Mouse (Mus musculus): ENCODE data around the gene Nhlrc4. TPM values are rescaled to one million over a fixed set of nuclear protein-coding genes. Genes with fewer than 3 reads are reported as not detected.

Gene Nhlrc4
- polyA plus RNA-seq, 1 experiment from 2014 or later = not detected

- Histone ChIP-seq H3K36me3 (peaks cover 18% of the 10 kb centered on the region), H3K27ac (replicated peaks) (no peak overlapping the region), H3K9me3 (replicated peaks) (no peaks in the 10 kb centered on the region), H3K4me3 (replicated peaks) (no peak overlapping the region), H3K27me3 (replicated peaks) (peaks cover 25% of the 10 kb centered on the region), H3K4me1 (peaks cover 12% of the 10 kb centered on the region), H3K4me2 (no peak overlapping the region), H3K9ac (replicated peaks) (no peak overlapping the region)
- WGBS = 47% methylated on average over 7 of the region's 7 CpGs
- ATAC-seq (ENCODE audit: low FRiP score) = no peak
Measured at GRCm38 (mm10) chr17:25956201-25956600, 11.4 kb upstream of the Nhlrc4 start.

GRCm38 (mm10) chr17:25955736-25956135 lies 11.0 kb upstream of the Nhlrc4 start:
- 45% methylated on average over 3 of the region's 3 CpGs for WGBS

GRCm38 (mm10) chr17:25954671-25955070 lies 9.9 kb upstream of the Nhlrc4 start:
- H3K4me1 ChIP-seq = peaks cover 15% of the 10 kb centered on the region
- no peak overlapping the region for H3K27ac ChIP-seq (replicated peaks)
- peaks cover 6% of the 10 kb centered on the region for H3K36me3 ChIP-seq
- H3K27me3 ChIP-seq (replicated peaks) = peaks cover 39% of the 10 kb centered on the region
- H3K9me3 ChIP-seq (replicated peaks) = no peaks in the 10 kb centered on the region
- H3K4me3 ChIP-seq (replicated peaks) = no peak overlapping the region
- ATAC-seq (ENCODE audit: low FRiP score) = no peak
- H3K4me2 ChIP-seq = no peak overlapping the region
- 81% methylated on average over 1 of the region's 2 CpGs for WGBS
- no peak overlapping the region for H3K9ac ChIP-seq (replicated peaks)

More at GRCm38 (mm10) chr17:25955736-25956135, 11.0 kb upstream of the Nhlrc4 start:
- Histone ChIP-seq H3K36me3 (peaks cover 16% of the 10 kb centered on the region), H3K9ac (replicated peaks) (no peak overlapping the region), H3K27me3 (replicated peaks) (peaks cover 29% of the 10 kb centered on the region), H3K9me3 (replicated peaks) (no peaks in the 10 kb centered on the region), H3K4me1 (peaks cover 15% of the 10 kb centered on the region), H3K4me3 (replicated peaks) (no peak overlapping the region), H3K27ac (replicated peaks) (no peak overlapping the region), H3K4me2 (no peak overlapping the region)
- no peak for ATAC-seq (ENCODE audit: low FRiP score)

DNA sequence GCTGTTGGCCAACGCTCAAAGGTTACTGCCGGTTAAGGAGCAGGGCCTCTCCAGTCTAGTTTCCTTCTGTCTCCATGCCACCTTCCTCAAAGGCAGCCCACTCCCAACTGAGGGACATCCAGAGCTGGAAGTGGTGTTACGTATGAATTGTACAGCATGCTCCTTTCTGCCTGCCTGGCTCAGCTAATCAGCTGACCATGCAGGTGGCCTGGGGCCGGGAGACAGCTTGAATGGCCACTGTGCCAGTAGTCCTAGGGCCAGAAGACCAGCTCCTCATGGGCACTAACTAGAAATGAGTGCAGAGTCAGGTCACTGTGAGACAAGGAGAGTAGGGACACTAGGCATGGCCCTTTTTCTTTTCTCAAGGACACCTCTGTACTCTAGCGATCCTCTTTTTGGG lies 8.4 kb upstream of the Nhlrc4 start:
- H3K4me2 ChIP-seq = no peak overlapping the region
- peaks cover 42% of the 10 kb centered on the region for H3K27me3 ChIP-seq (replicated peaks)
- no peak for ATAC-seq (ENCODE audit: low FRiP score)
- H3K4me3 ChIP-seq (replicated peaks) = no peak overlapping the region
- no peak overlapping the region for H3K9ac ChIP-seq (replicated peaks)
- 76% methylated on average over 5 of the region's 5 CpGs for WGBS
- no peaks in the 10 kb centered on the region; the same call in 1 of the 2 replicates for H3K36me3 ChIP-seq
- H3K4me1 ChIP-seq = peaks cover 15% of the 10 kb centered on the region
- no peaks in the 10 kb centered on the region for H3K9me3 ChIP-seq (replicated peaks)
- H3K27ac ChIP-seq (replicated peaks) = no peak overlapping the region

DNA sequence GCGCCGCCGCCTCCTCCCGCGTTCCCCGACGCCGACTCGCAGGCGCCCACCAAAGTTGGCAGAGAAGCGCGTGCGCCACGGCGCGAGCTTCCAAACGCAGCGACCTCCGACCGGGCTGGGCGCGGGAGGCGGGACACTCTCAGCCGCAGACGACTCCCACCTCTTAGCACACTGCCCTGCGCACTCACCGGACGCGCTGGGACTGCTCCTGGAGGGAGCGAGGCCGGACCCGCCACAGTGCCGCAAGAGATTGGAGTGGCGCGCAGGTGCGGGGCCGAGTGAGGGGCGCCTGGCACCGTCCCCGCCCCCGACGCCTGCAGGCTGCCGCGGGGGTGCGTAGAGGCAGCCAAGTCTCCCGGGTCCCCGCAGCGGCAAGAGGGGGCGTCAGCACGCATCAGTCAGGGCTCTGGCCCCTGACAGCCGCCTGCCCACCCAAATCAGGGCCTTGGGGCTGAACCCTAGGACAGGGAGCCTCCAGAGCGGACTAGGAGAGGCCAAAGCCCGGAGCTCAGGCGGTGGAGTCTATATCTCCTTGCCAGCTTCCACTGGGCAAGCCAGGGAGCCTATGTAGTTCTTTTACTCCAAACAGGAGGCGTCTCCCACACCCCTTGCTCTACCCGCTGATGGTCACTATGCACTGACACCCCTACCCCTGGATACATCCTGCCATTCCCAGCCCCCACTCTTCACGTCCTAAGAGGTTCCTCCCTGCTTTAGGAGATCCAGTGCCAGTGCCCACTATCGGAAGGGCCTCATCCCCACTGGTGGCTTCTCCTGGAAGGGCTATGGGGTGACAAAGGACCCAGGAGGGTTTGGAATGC lies 7.3 kb upstream of the Nhlrc4 start, which contains the start of gene A930017K11Rik:
TSS of gene A930017K11Rik (minus strand) at position 763 of the 821 bp plus-strand sequence.
- Histone ChIP-seq H3K4me1 (peaks cover 15% of the 10 kb centered on the region), H3K4me3 (replicated peaks) (peak within 1 kb of the TSS; percentile 35), H3K36me3 (no peaks in the 10 kb centered on the region), H3K9me3 (replicated peaks) (no peaks in the 10 kb centered on the region), H3K4me2 (peak within 1 kb of the TSS; percentile 60), H3K9ac (replicated peaks) (0 out of 2 replicates have a peak within 1 kb of the TSS, but pooled peaks have one; percentile 23), H3K27ac (replicated peaks) (no peak within 1 kb of the TSS), H3K27me3 (replicated peaks) (peaks cover 42% of the 10 kb centered on the region)
- under 1% methylated on average over 56 of the region's 58 CpGs for WGBS
- no peak for ATAC-seq (ENCODE audit: low FRiP score)

GRCm38 (mm10) chr17:25951225-25951802 lies 6.6 kb upstream of the Nhlrc4 start:
- Histone ChIP-seq H3K27me3 (replicated peaks) (peaks cover 42% of the 10 kb centered on the region), H3K36me3 (no peaks in the 10 kb centered on the region), H3K9me3 (replicated peaks) (no peaks in the 10 kb centered on the region), H3K4me3 (replicated peaks) (peak overlapping the region; percentile 35), H3K27ac (replicated peaks) (no peak overlapping the region), H3K4me1 (peaks cover 15% of the 10 kb centered on the region), H3K4me2 (peak overlapping the region; percentile 60), H3K9ac (replicated peaks) (no peak overlapping the region)
- no peak for ATAC-seq (ENCODE audit: low FRiP score)
- under 1% methylated on average over 33 of the region's 33 CpGs for WGBS

DNA sequence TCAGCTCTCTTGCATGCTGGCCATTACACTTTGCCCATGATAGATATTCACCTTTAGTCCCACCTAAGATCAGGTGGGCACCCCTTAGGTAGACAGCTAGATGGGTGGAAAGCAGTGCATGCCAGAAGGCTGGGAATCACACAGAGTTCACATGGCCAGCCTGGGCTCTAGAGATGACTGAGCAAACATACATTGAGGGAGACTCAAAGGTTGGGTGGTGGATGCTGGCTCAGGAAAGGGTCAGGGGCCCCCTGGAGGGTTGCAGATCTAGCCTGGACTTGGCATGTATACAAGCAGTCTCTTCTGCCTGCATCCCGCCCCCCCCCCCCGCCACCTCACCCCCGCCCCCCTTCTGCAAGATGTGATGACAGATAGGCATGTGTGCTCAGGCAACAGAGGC lies 5.9 kb upstream of the Nhlrc4 start:
- Histone ChIP-seq H3K9me3 (replicated peaks) (no peaks in the 10 kb centered on the region), H3K27ac (replicated peaks) (no peak overlapping the region), H3K4me1 (peaks cover 15% of the 10 kb centered on the region), H3K27me3 (replicated peaks) (peaks cover 42% of the 10 kb centered on the region), H3K36me3 (no peaks in the 10 kb centered on the region), H3K4me2 (peak overlapping the region; percentile 60; the same call in 1 of the 2 replicates), H3K4me3 (replicated peaks) (no peak overlapping the region; the same call in 1 of the 2 replicates), H3K9ac (replicated peaks) (no peak overlapping the region)
- no peak for ATAC-seq (ENCODE audit: low FRiP score)
- WGBS = 11% methylated on average over 3 of the region's 3 CpGs

GRCm38 (mm10) chr17:25949981-25950380 lies 5.2 kb upstream of the Nhlrc4 start:
- H3K27ac ChIP-seq (replicated peaks) = no peak overlapping the region
- peaks cover 15% of the 10 kb centered on the region for H3K4me1 ChIP-seq
- WGBS = 77% methylated on average over 5 of the region's 5 CpGs
- no peaks in the 10 kb centered on the region for H3K9me3 ChIP-seq (replicated peaks)
- no peaks in the 10 kb centered on the region for H3K36me3 ChIP-seq
- ATAC-seq (ENCODE audit: low FRiP score) = no peak
- H3K4me3 ChIP-seq (replicated peaks) = no peak overlapping the region
- H3K4me2 ChIP-seq = no peak overlapping the region
- H3K27me3 ChIP-seq (replicated peaks) = peaks cover 42% of the 10 kb centered on the region
- H3K9ac ChIP-seq (replicated peaks) = no peak overlapping the region

DNA sequence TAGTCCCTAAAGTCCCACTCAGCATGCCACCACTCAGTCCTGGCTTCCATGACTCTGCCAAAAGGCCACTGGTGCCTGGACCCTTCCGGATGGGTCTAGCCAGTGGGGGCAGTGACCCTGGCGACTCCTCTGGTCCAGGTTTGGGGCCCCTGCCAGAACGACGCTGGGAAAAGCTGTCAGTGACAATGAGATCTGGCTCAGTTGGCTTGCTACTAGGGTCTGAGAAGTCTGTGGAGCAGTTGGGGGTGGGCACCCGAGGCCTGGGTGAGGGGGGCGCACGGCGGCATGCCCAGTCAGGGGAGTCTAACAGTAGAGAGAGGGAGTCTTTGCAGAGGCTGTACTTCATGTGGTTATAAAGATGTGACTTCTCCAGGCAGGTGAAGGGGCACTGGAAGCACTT lies 3.3 kb upstream of the Nhlrc4 start:
- peaks cover 15% of the 10 kb centered on the region for H3K4me1 ChIP-seq
- 78% methylated on average over 8 of the region's 8 CpGs for WGBS
- H3K27me3 ChIP-seq (replicated peaks) = peaks cover 35% of the 10 kb centered on the region
- H3K36me3 ChIP-seq = no peaks in the 10 kb centered on the region
- no peaks in the 10 kb centered on the region for H3K9me3 ChIP-seq (replicated peaks)
- H3K4me2 ChIP-seq = no peak overlapping the region
- no peak for ATAC-seq (ENCODE audit: low FRiP score)
- no peak overlapping the region for H3K9ac ChIP-seq (replicated peaks)
- H3K27ac ChIP-seq (replicated peaks) = no peak overlapping the region
- no peak overlapping the region for H3K4me3 ChIP-seq (replicated peaks)

DNA sequence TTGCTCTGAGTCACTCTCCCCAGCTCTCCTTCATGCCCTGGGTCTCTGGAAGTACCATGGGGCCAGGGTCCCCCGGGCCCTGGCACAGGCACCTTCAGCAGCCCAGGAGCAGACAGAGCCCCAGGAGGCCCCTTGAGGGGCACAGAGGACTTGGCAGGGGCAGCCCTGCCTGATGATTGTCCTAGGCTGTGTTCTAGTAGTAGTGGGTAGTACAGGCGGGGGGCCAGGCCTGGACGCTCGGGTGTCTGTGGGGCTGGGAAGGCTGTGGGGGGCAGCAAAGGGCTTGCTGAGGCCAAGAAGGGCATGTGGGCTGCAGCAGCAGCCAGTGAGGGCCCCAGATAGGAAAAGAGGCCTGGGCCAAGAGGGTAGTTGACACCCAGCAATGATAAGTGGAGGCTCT lies 2.8 kb upstream of the Nhlrc4 start:
- H3K9me3 ChIP-seq (replicated peaks) = no peaks in the 10 kb centered on the region

GRCm38 (mm10) chr17:25946891-25947290 lies 2.1 kb upstream of the Nhlrc4 start:
- WGBS = 79% methylated on average over 8 of the region's 8 CpGs
- H3K4me1 ChIP-seq = peaks cover 16% of the 10 kb centered on the region
- no peak for ATAC-seq (ENCODE audit: low FRiP score)
- no peak overlapping the region for H3K4me3 ChIP-seq (replicated peaks)
- H3K9me3 ChIP-seq (replicated peaks) = no peaks in the 10 kb centered on the region
- peaks cover 24% of the 10 kb centered on the region for H3K27me3 ChIP-seq (replicated peaks)
- H3K36me3 ChIP-seq = no peaks in the 10 kb centered on the region
- H3K4me2 ChIP-seq = no peak overlapping the region
- no peak overlapping the region for H3K27ac ChIP-seq (replicated peaks)
- H3K9ac ChIP-seq (replicated peaks) = no peak overlapping the region

More for the DNA sequence above, 2.8 kb upstream of the Nhlrc4 start:
- Histone ChIP-seq H3K27me3 (replicated peaks) (peaks cover 30% of the 10 kb centered on the region), H3K4me1 (peaks cover 15% of the 10 kb centered on the region), H3K27ac (replicated peaks) (no peak overlapping the region), H3K4me2 (no peak overlapping the region), H3K9ac (replicated peaks) (no peak overlapping the region), H3K36me3 (no peaks in the 10 kb centered on the region), H3K4me3 (replicated peaks) (no peak overlapping the region)
- no peak for ATAC-seq (ENCODE audit: low FRiP score)
- WGBS = 86% methylated on average over 4 of the region's 4 CpGs

- Histone ChIP-seq H3K9me3 (replicated peaks) (no peaks in the 10 kb centered on the region), H3K4me2 (no peak overlapping the region), H3K27me3 (replicated peaks) (peaks cover 18% of the 10 kb centered on the region), H3K27ac (replicated peaks) (no peak overlapping the region), H3K9ac (replicated peaks) (no peak overlapping the region), H3K36me3 (no peaks in the 10 kb centered on the region), H3K4me1 (peaks cover 12% of the 10 kb centered on the region), H3K4me3 (replicated peaks) (no peak overlapping the region)
- no peak for ATAC-seq (ENCODE audit: low FRiP score)
- 79% methylated on average over 7 of the region's 7 CpGs for WGBS
Measured at GRCm38 (mm10) chr17:25946349-25946748, 1.6 kb upstream of the Nhlrc4 start.

All from neural tube, embryonic 15.5 days (tissue).